Mouse (Mus musculus) fat pad, adult 2 months (tissue): Measurements from ENCODE around the gene Aplnr.

Source experiments
- DNase-seq: peaks from one replicate; pipeline ENCODE4 v3.0.0-alpha.2; 2011; ENCODE audit warnings: low read depth, low spot score; ENCODE audit errors: extremely low read depth

Aplnr gene

GRCm38 (mm10) chr2:85136831-85137520, 951 bp downstream of the Aplnr start:
- no peak for DNase-seq

DNA sequence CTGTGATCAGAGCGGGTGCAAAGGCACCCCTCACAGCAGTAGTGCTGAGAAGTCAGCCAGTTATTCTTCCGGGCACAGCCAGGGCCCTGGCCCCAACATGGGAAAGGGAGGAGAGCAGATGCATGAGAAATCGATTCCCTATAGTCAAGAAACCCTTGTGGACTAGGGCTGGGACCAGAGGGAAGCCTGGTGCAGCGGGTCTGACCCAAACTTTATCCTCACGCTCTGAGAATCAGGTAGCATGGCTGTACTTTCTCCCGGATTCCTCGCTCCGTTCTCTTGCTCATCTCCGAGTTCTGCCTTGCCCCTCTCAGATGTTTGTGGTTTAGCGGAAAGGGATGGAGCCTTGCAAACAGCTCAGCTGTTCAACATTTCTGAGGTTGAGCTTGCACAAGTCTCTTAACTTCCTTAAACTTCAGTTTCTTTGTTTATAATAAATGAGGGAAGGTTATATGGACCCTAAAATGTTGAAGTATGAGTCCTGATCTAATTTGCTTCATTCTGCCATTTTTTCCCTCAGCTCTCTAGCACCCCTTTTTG, 1.6 kb downstream of the Aplnr start:
- DNase-seq = no peak

DNA sequence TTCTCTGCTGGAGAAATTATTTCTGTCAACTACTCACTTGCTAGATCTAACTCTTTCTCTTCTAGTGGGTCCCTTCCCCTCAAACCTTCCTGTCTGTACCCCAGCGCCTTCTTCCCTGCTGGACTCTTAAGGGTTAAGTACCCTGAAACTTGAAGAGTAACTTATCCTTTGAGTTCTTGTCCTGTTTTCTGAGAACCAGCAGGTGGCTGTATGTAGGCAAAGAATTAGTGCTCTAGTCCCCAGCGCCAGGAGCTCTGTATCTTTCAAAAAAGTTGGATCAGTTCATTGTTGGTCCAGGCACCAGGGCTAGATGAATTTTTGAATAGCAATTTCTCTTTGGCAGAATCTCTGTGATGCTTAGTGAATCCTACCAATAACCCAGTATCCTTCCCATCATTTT, 2.1 kb downstream of the Aplnr start:
- DNase-seq = no peak

GRCm38 (mm10) chr2:85139393-85139792, 3.4 kb downstream of the Aplnr start:
- no peak for DNase-seq

DNA sequence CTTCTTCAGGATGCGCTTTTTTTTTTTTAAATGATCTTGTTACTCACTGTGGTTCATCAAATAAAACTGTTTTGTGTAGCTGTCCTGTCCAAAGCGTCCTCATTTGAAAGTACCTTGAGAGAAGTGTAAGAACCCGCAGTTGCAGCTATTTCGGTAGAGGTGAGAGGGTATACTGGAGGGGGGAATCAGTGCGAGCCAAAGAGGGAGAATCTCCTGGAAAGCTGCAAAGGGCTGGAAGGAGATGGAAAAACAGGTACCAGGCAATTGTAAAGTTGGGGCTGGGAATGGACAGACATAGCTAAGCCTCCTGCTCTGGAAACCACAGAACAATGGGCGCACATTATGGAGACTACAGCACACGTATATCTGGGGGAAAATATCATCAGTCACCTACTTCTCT, 3.8 kb downstream of the Aplnr start:
- no peak for DNase-seq

DNA sequence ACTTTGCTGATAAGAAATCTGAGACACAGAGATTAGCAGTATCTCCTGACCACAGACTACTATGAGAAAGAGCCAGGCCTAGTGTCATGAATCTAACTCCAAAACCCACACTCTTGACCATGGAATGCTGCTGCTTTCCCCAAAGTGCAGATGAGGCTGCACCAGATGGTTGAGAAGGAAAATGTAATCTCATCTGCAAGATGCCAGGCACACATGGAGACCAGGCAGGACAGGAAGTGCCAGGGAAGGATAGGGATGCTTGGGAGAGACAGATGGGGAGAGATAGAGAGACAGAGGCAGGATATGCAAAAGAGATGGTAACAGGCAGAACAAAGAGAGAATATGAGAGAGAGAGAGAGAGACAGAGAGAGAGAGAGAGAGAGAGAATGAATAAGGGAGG, 4.8 kb downstream of the Aplnr start:
- DNase-seq = no peak

DNA sequence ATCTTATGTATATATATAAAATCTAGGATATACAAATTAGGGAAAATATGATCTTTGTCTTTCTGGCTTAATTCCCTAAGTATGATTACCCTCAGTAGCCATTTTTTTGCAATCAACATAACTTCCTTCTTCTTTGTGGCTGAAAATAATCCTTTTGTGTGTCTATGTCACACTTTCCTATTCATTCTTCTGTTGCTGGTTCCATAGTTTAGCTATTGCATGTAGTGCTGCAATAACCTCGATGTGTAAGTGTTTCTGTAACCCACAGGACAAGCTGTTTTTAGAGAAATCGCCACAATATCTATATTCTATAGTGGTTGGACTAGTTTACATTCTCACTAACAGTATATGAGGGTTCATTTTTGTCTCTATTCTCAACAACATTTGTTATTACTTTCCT, 8.9 kb downstream of the Aplnr start:
- no peak for DNase-seq

DNA sequence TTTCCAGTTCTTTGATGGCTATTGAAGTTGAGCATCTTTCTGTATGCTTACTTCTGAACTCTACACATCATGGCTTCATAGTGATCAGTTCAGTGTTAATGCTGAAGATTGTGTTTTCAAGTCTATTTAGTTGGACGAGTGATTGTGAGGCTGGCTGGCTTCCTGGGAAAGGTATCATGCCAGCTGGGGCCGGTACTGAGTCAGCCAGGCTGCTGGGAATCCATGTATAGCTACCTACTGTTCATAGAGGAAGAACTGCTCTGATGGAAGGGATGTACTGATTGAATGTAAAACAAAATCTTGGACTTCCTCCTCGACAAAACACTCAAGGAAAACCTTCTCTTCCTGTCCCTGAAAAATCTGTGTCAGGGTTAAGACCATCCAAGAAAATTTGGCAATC, 9.3 kb downstream of the Aplnr start:
- DNase-seq = no peak

- DNase-seq = no peak
Observed at GRCm38 (mm10) chr2:85147481-85147880, 11.5 kb downstream of the Aplnr start.

DNA sequence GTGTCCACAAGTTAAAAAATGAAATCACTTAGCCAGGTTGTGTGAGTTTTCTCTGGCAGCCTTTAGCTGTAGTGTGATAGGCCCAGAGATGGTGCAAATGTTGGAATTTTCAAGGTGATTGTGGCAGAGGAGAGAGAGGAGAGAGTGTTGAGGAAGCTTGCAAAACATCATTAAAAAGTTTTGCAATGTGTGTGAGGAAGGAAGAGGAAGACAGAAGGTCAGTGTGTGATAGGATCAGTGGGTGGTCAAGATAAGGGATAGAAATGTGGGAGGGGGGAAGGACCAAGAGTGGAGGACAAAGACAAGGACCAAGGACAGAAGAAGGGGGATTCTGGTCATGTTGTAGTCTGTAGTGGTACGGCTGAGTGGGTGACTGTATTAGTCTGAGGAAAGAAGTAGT, 14.3 kb downstream of the Aplnr start:
- no peak for DNase-seq

- DNase-seq = no peak
Observed at GRCm38 (mm10) chr2:85151233-85151632, 15.2 kb downstream of the Aplnr start.

- no peak for DNase-seq
Observed at GRCm38 (mm10) chr2:85155334-85155733, 19.3 kb downstream of the Aplnr start.

GRCm38 (mm10) chr2:85156136-85156535, 20.1 kb downstream of the Aplnr start:
- no peak for DNase-seq

- no peak for DNase-seq
Observed at GRCm38 (mm10) chr2:85157382-85157781, 21.4 kb downstream of the Aplnr start.

GRCm38 (mm10) chr2:85160901-85161637, 25.0 kb downstream of the Aplnr start:
- DNase-seq = no peak

DNA sequence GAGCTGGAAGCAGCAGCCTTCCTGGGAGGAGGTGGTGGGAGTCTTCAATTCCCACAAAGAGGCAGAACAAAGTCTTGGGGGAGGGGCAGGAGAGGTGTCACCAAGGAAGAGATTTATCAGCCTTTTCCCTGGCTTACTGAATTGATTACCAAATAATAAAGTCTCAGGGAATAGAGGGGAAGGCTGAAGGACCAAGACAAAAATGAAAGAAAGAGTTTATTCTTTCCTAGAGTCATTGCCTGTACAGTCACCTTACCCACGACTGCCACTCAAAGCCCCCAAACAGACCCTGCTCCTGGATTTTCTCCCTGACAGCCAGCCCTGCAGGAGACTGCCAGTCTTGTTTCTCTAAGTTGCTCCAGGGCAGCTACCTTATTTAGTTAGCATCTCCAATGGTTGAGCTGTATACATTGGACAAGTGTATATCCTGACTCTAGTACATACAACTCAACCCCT, 25.6 kb downstream of the Aplnr start:
- DNase-seq = no peak

DNA sequence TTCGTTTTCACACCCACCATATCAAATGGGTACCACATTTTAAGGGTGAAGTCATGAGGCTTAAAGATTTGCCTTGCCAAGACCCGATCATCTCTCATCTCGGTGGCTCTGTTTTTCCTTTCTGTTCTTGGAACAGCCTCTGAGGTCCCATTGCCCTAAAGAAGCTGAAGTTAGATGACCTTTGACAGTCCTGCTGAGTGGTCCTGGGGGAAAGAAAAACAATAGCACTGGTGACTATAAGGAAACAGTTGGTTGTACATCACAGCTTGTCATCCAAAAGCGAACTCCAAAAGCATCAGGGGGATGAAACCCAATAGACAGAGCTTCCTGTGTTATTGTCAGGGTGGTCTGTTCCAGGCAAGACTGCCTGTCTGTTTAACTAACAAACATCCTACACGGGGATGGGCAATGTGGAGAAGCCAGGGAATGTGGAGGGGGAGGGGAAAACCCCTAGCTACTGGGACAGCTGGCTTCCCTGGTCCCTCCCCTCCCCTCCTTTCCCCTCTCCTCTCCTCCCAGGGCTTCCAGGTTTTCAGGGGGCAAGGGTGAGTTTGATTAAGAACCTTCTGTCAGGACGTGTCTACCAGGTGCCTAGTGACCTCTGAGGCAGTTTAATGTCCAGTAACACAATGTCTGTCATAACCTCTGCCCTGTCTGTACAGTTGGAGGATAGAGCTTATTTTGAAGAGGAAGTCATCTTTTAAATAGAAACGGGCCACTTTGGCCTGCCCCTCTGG, 27.5 kb downstream of the Aplnr start:
- DNase-seq = no peak

GRCm38 (mm10) chr2:85167624-85168023, 31.6 kb downstream of the Aplnr start:
- DNase-seq = no peak

- DNase-seq = no peak
Observed at GRCm38 (mm10) chr2:85168327-85168726, 32.3 kb downstream of the Aplnr start.

DNA sequence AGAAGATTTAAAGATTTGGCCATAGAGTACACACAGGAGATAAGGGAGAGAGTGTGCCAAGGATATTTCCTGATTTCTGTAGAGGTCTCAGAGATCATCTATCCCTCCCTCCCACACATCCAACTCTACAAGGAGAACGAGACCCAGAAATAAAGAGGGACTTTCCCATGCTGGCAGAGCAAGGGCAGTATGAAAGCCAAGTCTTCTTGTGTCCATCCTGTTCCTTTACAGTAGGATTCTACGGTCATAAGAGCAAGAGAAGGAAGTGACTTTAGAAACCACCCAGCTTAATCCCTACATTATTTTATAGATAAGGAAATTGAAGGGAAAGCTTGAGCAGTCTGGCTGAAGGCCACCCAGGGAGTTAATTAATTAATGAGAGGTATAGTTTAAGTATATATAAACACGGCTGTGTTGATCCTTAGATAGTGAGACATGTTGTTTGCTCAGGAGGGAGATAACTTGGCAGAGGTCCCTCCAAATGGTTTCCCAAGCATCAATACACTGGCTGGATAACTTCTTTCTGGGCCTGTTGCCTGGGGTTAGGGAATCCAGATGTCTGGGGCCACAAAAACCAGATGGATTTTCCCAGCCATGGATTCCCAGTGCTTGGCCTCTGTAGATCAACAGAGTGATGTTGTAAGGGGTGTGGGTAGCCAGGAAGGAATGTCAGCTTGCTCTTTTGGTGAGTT, 36.2 kb downstream of the Aplnr start:
- no peak for DNase-seq

DNA sequence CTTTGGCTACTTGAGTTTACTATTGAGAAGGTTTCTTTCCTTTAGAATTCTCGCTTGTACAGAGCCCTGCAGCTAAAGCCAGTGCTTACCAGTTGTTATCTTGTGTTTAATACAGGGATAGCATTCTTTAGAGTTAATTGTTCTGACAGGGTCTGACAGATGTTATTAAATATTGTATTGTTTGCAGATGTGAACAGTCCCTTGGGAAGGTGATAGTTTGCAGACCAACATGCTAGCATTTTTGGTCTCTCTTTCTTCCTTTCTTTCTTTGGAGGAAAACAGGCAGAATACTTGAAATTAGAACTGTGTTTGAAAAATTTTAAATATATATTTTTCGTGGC, 36.7 kb downstream of the Aplnr start:
- no peak for DNase-seq
